Mouse (Mus musculus): ENCODE results near the gene Tcf20.
A peak's percentile ranks its signal among the peaks of the same experiment; 100 is the strongest.

The Tcf20 gene

GRCm38 (mm10) chr15:82959151-82959550 lies 28.5 kb downstream of the Tcf20 start:
- no peak for DNase-seq (ENCODE audit: low read depth, low spot score)

GRCm38 (mm10) chr15:82958253-82958701 lies 29.4 kb downstream of the Tcf20 start:
- DNase-seq (ENCODE audit: low read depth, low spot score), result peak; percentile 83

GRCm38 (mm10) chr15:82956721-82957120 lies 31.0 kb downstream of the Tcf20 start:
- no peak for DNase-seq (ENCODE audit: low read depth, low spot score)

- DNase-seq (ENCODE audit: low read depth, low spot score), result no peak
These were observed 31.4 kb downstream of the Tcf20 start for GRCm38 (mm10) chr15:82956310-82956709.

- DNase-seq (ENCODE audit: low read depth, low spot score), result no peak
These were observed 32.4 kb downstream of the Tcf20 start for GRCm38 (mm10) chr15:82955286-82955685.

- no peak for DNase-seq (ENCODE audit: low read depth, low spot score)
These were observed 33.6 kb downstream of the Tcf20 start for GRCm38 (mm10) chr15:82954034-82954433.

GRCm38 (mm10) chr15:82953096-82953495 lies 34.6 kb downstream of the Tcf20 start:
- DNase-seq (ENCODE audit: low read depth, low spot score), result no peak

GRCm38 (mm10) chr15:82952292-82952705 lies 35.4 kb downstream of the Tcf20 start:
- DNase-seq (ENCODE audit: low read depth, low spot score), result peak; percentile 69

GRCm38 (mm10) chr15:82950246-82950645 lies 37.4 kb downstream of the Tcf20 start:
- no peak for DNase-seq (ENCODE audit: low read depth, low spot score)

GRCm38 (mm10) chr15:82947431-82947830 lies 40.2 kb downstream of the Tcf20 start:
- DNase-seq (ENCODE audit: low read depth, low spot score), result peak; percentile 83

- DNase-seq (ENCODE audit: low read depth, low spot score), result no peak
These were observed 43.0 kb downstream of the Tcf20 start for GRCm38 (mm10) chr15:82944479-82945195.

GRCm38 (mm10) chr15:82941733-82942132 lies 45.9 kb downstream of the Tcf20 start:
- peak; percentile 94 for DNase-seq (ENCODE audit: low read depth, low spot score)

GRCm38 (mm10) chr15:82940494-82941214 lies 47.0 kb downstream of the Tcf20 start:
- peak; percentile 83 for DNase-seq (ENCODE audit: low read depth, low spot score)

GRCm38 (mm10) chr15:82938155-82938569 lies 49.5 kb downstream of the Tcf20 start:
- no peak for DNase-seq (ENCODE audit: low read depth, low spot score)

GRCm38 (mm10) chr15:82937428-82937992 lies 50.2 kb downstream of the Tcf20 start:
- peak; percentile 35 for DNase-seq (ENCODE audit: low read depth, low spot score)

GRCm38 (mm10) chr15:82934971-82935370 lies 52.7 kb downstream of the Tcf20 start:
- DNase-seq (ENCODE audit: low read depth, low spot score), result peak; percentile 54

GRCm38 (mm10) chr15:82932936-82933650 lies 54.6 kb downstream of the Tcf20 start:
- peak; percentile 80 for DNase-seq (ENCODE audit: low read depth, low spot score)

GRCm38 (mm10) chr15:82931436-82931835 lies 56.2 kb downstream of the Tcf20 start:
- no peak for DNase-seq (ENCODE audit: low read depth, low spot score)

GRCm38 (mm10) chr15:82929595-82929994 lies 58.1 kb downstream of the Tcf20 start:
- DNase-seq (ENCODE audit: low read depth, low spot score), result peak; percentile 79

- peak; percentile 51 for DNase-seq (ENCODE audit: low read depth, low spot score)
These were observed 58.8 kb downstream of the Tcf20 start for GRCm38 (mm10) chr15:82928844-82929243.

- DNase-seq (ENCODE audit: low read depth, low spot score), result peak; percentile 43
These were observed 59.6 kb downstream of the Tcf20 start for GRCm38 (mm10) chr15:82928023-82928422.

GRCm38 (mm10) chr15:82927057-82927456 lies 60.6 kb downstream of the Tcf20 start:
- no peak for DNase-seq (ENCODE audit: low read depth, low spot score)

All from brain, adult 2 months (tissue).